Mouse (Mus musculus) brain, embryonic 14.5 days (tissue): ENCODE measurements around the gene Tmem94.

ENCODE experiments used
- CTCF ChIP-seq: fragments of 200-500 bp; IDR thresholded peaks from 2 replicates; pipeline ENCODE4 v1.5.1; 2012; ENCODE audit warnings: inconsistent platforms, mild to moderate bottlenecking, moderate library complexity, borderline replicate concordance; ENCODE audit not compliant: insufficient read depth, insufficient read length; ENCODE audit errors: extremely low read depth
- POLR2A ChIP-seq: fragments of 200-500 bp; IDR thresholded peaks from 2 replicates; pipeline ENCODE4 v1.6.1; 2012; ENCODE audit warnings: mild to moderate bottlenecking, inconsistent platforms, borderline replicate concordance; ENCODE audit not compliant: poor library complexity, insufficient read depth, insufficient read length, severe bottlenecking; ENCODE audit errors: extremely low read depth

DNA sequence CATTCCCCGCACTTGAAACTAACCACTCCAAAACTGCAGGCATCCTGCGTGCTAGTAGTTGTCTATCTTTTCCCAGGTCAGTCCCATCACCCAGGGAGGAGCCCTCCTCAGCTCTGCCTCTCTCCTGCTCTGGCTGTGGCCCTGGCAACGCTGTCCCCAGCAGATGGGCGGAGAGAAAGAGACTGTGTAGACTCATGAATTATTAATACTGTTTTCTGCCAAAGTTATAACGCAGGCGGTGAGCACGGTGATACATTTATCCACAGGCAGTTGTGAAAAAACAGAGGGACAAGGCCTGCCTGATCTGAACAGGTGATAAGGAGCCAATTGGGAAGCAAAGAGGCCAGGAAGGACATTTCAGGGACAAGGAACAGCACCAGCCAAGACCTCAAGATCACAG, 12.6 kb upstream of the Tmem94 start:
- TF ChIP-seq CTCF (no peak), POLR2A (no peak)
